Comparison of ENCODE assay signal across 24 mouse cellular contexts in the genomic region with DNA sequence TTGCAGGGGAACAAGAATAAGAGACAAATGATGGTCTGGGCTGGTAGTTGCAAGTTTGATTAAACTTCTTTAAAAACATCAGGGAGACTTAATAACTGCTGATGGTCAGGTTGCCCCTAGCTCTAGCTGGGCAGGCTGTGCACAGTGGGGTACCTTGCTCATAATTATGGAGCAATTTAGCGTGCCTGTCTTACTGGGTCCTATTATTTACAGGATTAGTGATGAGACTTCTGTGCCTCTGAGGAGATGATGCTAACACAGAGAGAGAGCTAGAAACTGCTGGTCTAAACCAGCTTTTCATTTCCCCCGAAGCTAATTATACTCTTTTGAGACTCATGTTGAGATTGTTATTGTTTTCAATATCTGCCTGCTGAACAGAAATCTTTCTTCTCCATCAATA.
DNase-seq lines count a peak whose midpoint lies in the region; ATAC-seq and TF ChIP-seq lines count a peak whose summit lies in the region.
"Had no signal": no experiment of that assay in that cellular context is flagged by ENCODE, and none has a peak within 500 bp of the region (broad histone marks: within the 10 kb centered on the region; RNA-seq: fewer than 3 reads in every experiment).

No protein-coding gene starts in this region.

- no peaks in the 10 kb centered on the region for H3K27me3 ChIP-seq in midbrain, postnatal 0 days (ENCODE audit: insufficient read depth, low read length)
- no peaks in the 10 kb centered on the region for H3K27me3 ChIP-seq in midbrain, embryonic 16.5 days (ENCODE audit: control insufficient read depth, insufficient read depth, low read depth, low read length)
- H3K27me3 ChIP-seq in neural tube, embryonic 15.5 days (replicated peaks): no peaks in the 10 kb centered on the region
- H3K27me3 ChIP-seq: embryonic facial prominence, embryonic 13.5 days; embryonic facial prominence, embryonic 15.5 days; forebrain, embryonic 12.5 days had no signal

- DNase-seq in midbrain, postnatal 0 days (ENCODE audit: low spot score): peak; percentile 22
- DNase-seq in brain, embryonic 14.5 days (ENCODE audit: low read depth): peak; percentile 24
- peak; percentile 3 for DNase-seq in retina, postnatal 1 day
- DNase-seq in kidney, postnatal 4 days: no peak
- DNase-seq: adrenal gland, adult 2 months; adrenal gland, postnatal 10 days; adrenal gland, postnatal 25 days; cerebellum, adult 11 months; cerebellum, adult 18-20 months; cerebellum, adult 8-10 months; cerebellum, adult 9-11 months; cerebellum, postnatal 14 days; cerebellum, postnatal 36 days; embryo, embryonic 11 days had no signal

- H3K9ac ChIP-seq in midbrain, postnatal 0 days (replicated peaks; ENCODE audit: low read length, poor library complexity, severe bottlenecking): no peak overlapping the region
- H3K9ac ChIP-seq in midbrain, embryonic 16.5 days (ENCODE audit: low read depth, low read length): no peak overlapping the region
- H3K9ac ChIP-seq in neural tube, embryonic 15.5 days (replicated peaks): no peak overlapping the region
- H3K9ac ChIP-seq: embryonic facial prominence, embryonic 13.5 days; embryonic facial prominence, embryonic 15.5 days; forebrain, embryonic 12.5 days had no signal

- no peaks in the 10 kb centered on the region for H3K36me3 ChIP-seq in midbrain, postnatal 0 days (ENCODE audit: insufficient read depth, low read length)
- no peaks in the 10 kb centered on the region for H3K36me3 ChIP-seq in midbrain, embryonic 16.5 days (ENCODE audit: control insufficient read depth, insufficient read depth, low read length)
- no peaks in the 10 kb centered on the region for H3K36me3 ChIP-seq in neural tube, embryonic 15.5 days
- H3K36me3 ChIP-seq: embryonic facial prominence, embryonic 13.5 days; embryonic facial prominence, embryonic 15.5 days; forebrain, embryonic 10.5 days; forebrain, embryonic 12.5 days had no signal

- TF ChIP-seq POLR2A in brain, embryonic 14.5 days (IDR thresholded peaks at IDR 0.05; ENCODE audit: borderline replicate concordance, extremely low read depth, insufficient read depth, insufficient read length, poor library complexity, severe bottlenecking): no peak

- no peak overlapping the region for H3K4me3 ChIP-seq in midbrain, postnatal 0 days (ENCODE audit: low read depth, low read length)
- H3K4me3 ChIP-seq in midbrain, embryonic 16.5 days (ENCODE audit: low read depth, low read length): no peak overlapping the region
- H3K4me3 ChIP-seq in neural tube, embryonic 15.5 days (replicated peaks): no peak overlapping the region
- H3K4me3 ChIP-seq: embryonic facial prominence, embryonic 13.5 days; embryonic facial prominence, embryonic 15.5 days; erythroblast, embryonic 14.5 days; forebrain, embryonic 10.5 days; forebrain, embryonic 12.5 days had no signal

- 24% methylated on average over 2 of the region's 2 CpGs for WGBS in midbrain, postnatal 0 days
- WGBS in midbrain, embryonic 16.5 days: 19% methylated on average over 2 of the region's 2 CpGs
- 47% methylated on average over 2 of the region's 2 CpGs for WGBS in neural tube, embryonic 15.5 days

- no peaks in the 10 kb centered on the region for H3K4me1 ChIP-seq in midbrain, postnatal 0 days (ENCODE audit: insufficient read depth, low read length)
- H3K4me1 ChIP-seq in midbrain, embryonic 16.5 days (ENCODE audit: control insufficient read depth, insufficient read depth, low read length): 0 out of 2 replicates have a peak, but pooled peaks cover 3% of the 10 kb centered on the region
- H3K4me1 ChIP-seq in neural tube, embryonic 15.5 days: no peaks in the 10 kb centered on the region
- H3K4me1 ChIP-seq: embryonic facial prominence, embryonic 13.5 days; embryonic facial prominence, embryonic 15.5 days had no signal

- no peak for TF ChIP-seq CTCF in midbrain, postnatal 0 days (IDR thresholded peaks at IDR 0.05)
- no peak for TF ChIP-seq CTCF in brain, embryonic 14.5 days (IDR thresholded peaks at IDR 0.05; ENCODE audit: borderline replicate concordance, extremely low read depth, insufficient read depth, insufficient read length)

- H3K9me3 ChIP-seq in midbrain, postnatal 0 days (ENCODE audit: low read length): no peaks in the 10 kb centered on the region
- no peaks in the 10 kb centered on the region for H3K9me3 ChIP-seq in midbrain, embryonic 16.5 days (replicated peaks; ENCODE audit: control insufficient read depth, low read length, poor library complexity, severe bottlenecking)
- H3K9me3 ChIP-seq in neural tube, embryonic 15.5 days (replicated peaks): no peaks in the 10 kb centered on the region
- H3K9me3 ChIP-seq: embryonic facial prominence, embryonic 13.5 days; embryonic facial prominence, embryonic 15.5 days; forebrain, embryonic 10.5 days; forebrain, embryonic 12.5 days had no signal

- no peak overlapping the region for H3K4me2 ChIP-seq in midbrain, postnatal 0 days (ENCODE audit: low read depth, low read length, poor library complexity, severe bottlenecking)
- H3K4me2 ChIP-seq in midbrain, embryonic 16.5 days (ENCODE audit: low read length): no peak overlapping the region
- H3K4me2 ChIP-seq in neural tube, embryonic 15.5 days: no peak overlapping the region
- H3K4me2 ChIP-seq: embryonic facial prominence, embryonic 13.5 days; embryonic facial prominence, embryonic 15.5 days; forebrain, embryonic 12.5 days had no signal

- no peak overlapping the region for H3K27ac ChIP-seq in midbrain, postnatal 0 days (ENCODE audit: low read depth, low read length)
- no peak overlapping the region for H3K27ac ChIP-seq in midbrain, embryonic 16.5 days (ENCODE audit: low read length)
- 0 out of 2 replicates have a peak overlapping the region, but pooled peaks have one; percentile 35 for H3K27ac ChIP-seq in neural tube, embryonic 15.5 days (replicated peaks)
- H3K27ac ChIP-seq: embryonic facial prominence, embryonic 13.5 days; embryonic facial prominence, embryonic 15.5 days; forebrain, embryonic 10.5 days; forebrain, embryonic 12.5 days had no signal

- ATAC-seq in midbrain, postnatal 0 days (ENCODE audit: low FRiP score): no peak
- no peak for ATAC-seq in midbrain, embryonic 16.5 days
- ATAC-seq in neural tube, embryonic 15.5 days (ENCODE audit: low FRiP score): peak; percentile 82
- no peak for ATAC-seq in monocyte, adult 5-6 weeks (replicated peaks; ENCODE audit: insufficient number of reproducible peaks, low FRiP score, low TSS enrichment, poor library complexity, severe bottlenecking)
- ATAC-seq: forebrain, embryonic 14.5 days; forebrain, embryonic 16.5 days had no signal

Comparison
In these comparisons a context has a peak if more than half of its experiments do, and no peak if none do; other contexts are left out.
1. DNase-seq: peak in midbrain, postnatal 0 days (single experiment), brain, embryonic 14.5 days (single experiment) and retina, postnatal 1 day (single experiment); none in kidney, postnatal 4 days (0 of 2).